Mouse (Mus musculus) MEL (cell line): ENCODE data around the gene Clic1. TPM values are rescaled to one million over a fixed set of nuclear protein-coding genes. Genes with fewer than 3 reads are reported as not detected.
"Not testable (repeated sequence)": the region's sequence is repeated elsewhere in the genome, so short reads cannot be mapped to it uniquely, and the experiment has no call there.

ENCODE experiments used
- DNase-seq: peaks from one replicate; pipeline ENCODE4 v3.0.0; 2011; ENCODE audit warnings: low read depth, low spot score
- H3K27ac ChIP-seq: 2 replicates; pipeline ENCODE4 v1.5.1; 2012; ENCODE audit warnings: low read depth, mild to moderate bottlenecking, control low read depth, low read length, moderate library complexity; ENCODE audit not compliant: control insufficient read depth
- H3K27me3 ChIP-seq, 2 experiments: fragments of 150-350 bp in 1 of 2; sonication (generic) in 1 of 2; 2 replicates each; pipeline ENCODE4 v1.6.1; 2012; ENCODE audit warnings: low read length in 2 of 2, mild to moderate bottlenecking in 2 of 2, improper control_type of control experiment in 1 of 2, moderate library complexity in 1 of 2; ENCODE audit not compliant: insufficient read depth in 2 of 2, control insufficient read depth in 1 of 2
- H3K36me3 ChIP-seq, 2 experiments: 2 replicates each; pipeline ENCODE4 v1.6.1; 2012 to 2014; ENCODE audit warnings: low read length in 2 of 2, improper control_type of control experiment in 1 of 2, inconsistent platforms in 1 of 2, mild to moderate bottlenecking in 1 of 2; ENCODE audit not compliant: insufficient read depth in 2 of 2, control insufficient read depth in 1 of 2
- H3K4me1 ChIP-seq, 2 experiments: fragments of 150-350 bp in 1 of 2; sonication (generic) in 1 of 2; 2 replicates each; pipeline ENCODE4 v1.6.1; 2012; ENCODE audit warnings: low read length in 2 of 2, improper control_type of control experiment in 1 of 2, mild to moderate bottlenecking in 1 of 2; ENCODE audit not compliant: insufficient read depth in 2 of 2, control insufficient read depth in 1 of 2
- H3K4me3 ChIP-seq, 2 experiments: fragments of 150-350 bp in 1 of 2; sonication (generic) in 1 of 2; 2 replicates each; pipeline ENCODE4 v1.5.1; 2012; ENCODE audit warnings: low read depth in 2 of 2, low read length in 2 of 2, mild to moderate bottlenecking in 2 of 2, moderate library complexity in 2 of 2, control low read depth in 1 of 2, improper control_type of control experiment in 1 of 2; ENCODE audit not compliant: control insufficient read depth in 1 of 2, insufficient read depth in 1 of 2
- H3K79me2 ChIP-seq: 2 replicates; pipeline ENCODE4 v1.6.1; 2012; ENCODE audit warnings: mild to moderate bottlenecking, low read length, moderate library complexity; ENCODE audit not compliant: control insufficient read depth, poor library complexity, insufficient read depth
- H3K9ac ChIP-seq: 2 replicates; pipeline ENCODE4 v1.6.1; 2012; ENCODE audit warnings: low read depth, mild to moderate bottlenecking, control low read depth, low read length, moderate library complexity; ENCODE audit not compliant: control insufficient read depth, poor library complexity, severe bottlenecking
- H3K9me3 ChIP-seq: fragments of 150-350 bp; sonication (generic); replicated peaks from 2 replicates; pipeline ENCODE4 v1.6.1; 2012; ENCODE audit warnings: mild to moderate bottlenecking, low read length, improper control_type of control experiment, moderate library complexity; ENCODE audit not compliant: insufficient read depth
- CHD2 ChIP-seq: IDR thresholded peaks from 2 replicates; pipeline ENCODE4 v1.6.1; 2011; ENCODE audit warnings: low read length, improper control_type of control experiment
- CTCF ChIP-seq, 3 experiments: IDR thresholded peaks in 2 of 3; conservative IDR thresholded peaks in 1 of 3; 2 replicates each; pipeline ENCODE4 v1.5.1; 2011 to 2012; ENCODE audit warnings: low read length in 3 of 3, low read depth in 2 of 3, mild to moderate bottlenecking in 2 of 3, improper control_type of control experiment in 1 of 3, inconsistent platforms in 1 of 3, mixed read lengths in 1 of 3, moderate library complexity in 1 of 3; ENCODE audit not compliant: control insufficient read depth in 1 of 3, insufficient read depth in 1 of 3, poor library complexity in 1 of 3, severe bottlenecking in 1 of 3
- ELF1 ChIP-seq: IDR thresholded peaks from 2 replicates; pipeline ENCODE4 v1.6.1; 2014; ENCODE audit warnings: low read depth, mild to moderate bottlenecking, inconsistent platforms, low read length, improper control_type of control experiment, moderate library complexity
- ETS1 ChIP-seq: IDR thresholded peaks from 2 replicates; pipeline ENCODE4 v1.6.1; 2012; ENCODE audit warnings: low read depth, mild to moderate bottlenecking, inconsistent platforms, low read length, improper control_type of control experiment, moderate library complexity
- GABPA ChIP-seq: IDR thresholded peaks from 2 replicates; pipeline ENCODE4 v1.6.1; 2012; ENCODE audit warnings: low read depth, mild to moderate bottlenecking, inconsistent platforms, low read length, improper control_type of control experiment, moderate library complexity
- GATA1 ChIP-seq: IDR thresholded peaks from 2 replicates; pipeline ENCODE4 v1.6.1; 2011; ENCODE audit warnings: low read depth, low read length, improper control_type of control experiment
- JUND ChIP-seq: IDR thresholded peaks from 2 replicates; pipeline ENCODE4 v1.6.1; 2011; ENCODE audit warnings: low read depth, mild to moderate bottlenecking, improper control_type of control experiment, low read length
- KAT2A ChIP-seq: conservative IDR thresholded peaks from 2 replicates; pipeline ENCODE4 v1.6.1; 2012; ENCODE audit warnings: low read depth, low read length, improper control_type of control experiment, inconsistent platforms
- MAX ChIP-seq: IDR thresholded peaks from 2 replicates; pipeline ENCODE4 v1.6.1; 2011; ENCODE audit warnings: low read length, improper control_type of control experiment
- MAZ ChIP-seq: IDR thresholded peaks from 2 replicates; pipeline ENCODE4 v1.6.1; 2012; ENCODE audit warnings: low read depth, mild to moderate bottlenecking, inconsistent platforms, low read length, improper control_type of control experiment
- MEF2A ChIP-seq: IDR thresholded peaks from 2 replicates; pipeline ENCODE4 v1.6.1; 2014; ENCODE audit warnings: low read depth, mild to moderate bottlenecking, inconsistent platforms, low read length, improper control_type of control experiment; ENCODE audit not compliant: poor library complexity, insufficient replicate concordance, severe bottlenecking; ENCODE audit errors: extremely low read depth
- MYB ChIP-seq: IDR thresholded peaks from 2 replicates; pipeline ENCODE4 v1.6.1; 2011; ENCODE audit warnings: mild to moderate bottlenecking, low read depth, low read length, improper control_type of control experiment
- MYC ChIP-seq: IDR thresholded peaks from 2 replicates; pipeline ENCODE4 v1.6.1; 2011; ENCODE audit warnings: low read depth, mild to moderate bottlenecking, low read length, improper control_type of control experiment, moderate library complexity
- NELFE ChIP-seq: IDR thresholded peaks from 2 replicates; pipeline ENCODE4 v1.6.1; 2011; ENCODE audit warnings: low read depth, low read length, improper control_type of control experiment
- NRF1 ChIP-seq: IDR thresholded peaks from 2 replicates; pipeline ENCODE4 v1.6.1; 2014; ENCODE audit warnings: low read depth, mild to moderate bottlenecking, inconsistent platforms, low read length, improper control_type of control experiment, moderate library complexity; ENCODE audit not compliant: poor library complexity, insufficient read depth, severe bottlenecking
- POLR2A ChIP-seq, 2 experiments: IDR thresholded peaks; 2 replicates each; pipeline ENCODE4 v1.6.1; 2011 to 2012; ENCODE audit warnings: low read length in 2 of 2, mild to moderate bottlenecking in 2 of 2, control low read depth in 1 of 2, improper control_type of control experiment in 1 of 2, low read depth in 1 of 2, moderate library complexity in 1 of 2; ENCODE audit not compliant: control insufficient read depth in 1 of 2, insufficient read depth in 1 of 2, poor library complexity in 1 of 2
- POLR2AphosphoS2 ChIP-seq: IDR thresholded peaks from 2 replicates; pipeline ENCODE4 v1.6.1; 2011; ENCODE audit warnings: low read length, improper control_type of control experiment
- POLR2AphosphoS5 ChIP-seq: IDR thresholded peaks from 2 replicates; pipeline ENCODE4 v1.6.1; 2012; ENCODE audit warnings: low read depth, borderline replicate concordance, mild to moderate bottlenecking, inconsistent platforms, low read length, moderate library complexity, mixed read lengths
- RAD21 ChIP-seq: IDR thresholded peaks from 2 replicates; pipeline ENCODE4 v1.6.1; 2011; ENCODE audit warnings: mild to moderate bottlenecking, low read depth, low read length, improper control_type of control experiment
- RCOR1 ChIP-seq: IDR thresholded peaks from 2 replicates; pipeline ENCODE4 v1.6.1; 2012; ENCODE audit warnings: low read depth, mild to moderate bottlenecking, inconsistent platforms, low read length, improper control_type of control experiment
- SIN3A ChIP-seq: IDR thresholded peaks from 2 replicates; pipeline ENCODE4 v1.6.1; 2012; ENCODE audit warnings: low read length, improper control_type of control experiment, inconsistent platforms
- SMC3 ChIP-seq: IDR thresholded peaks from 2 replicates; pipeline ENCODE4 v1.6.1; 2011; ENCODE audit warnings: low read depth, low read length, improper control_type of control experiment
- TAL1 ChIP-seq: IDR thresholded peaks from 2 replicates; pipeline ENCODE4 v1.6.1; 2012; ENCODE audit warnings: mild to moderate bottlenecking, inconsistent platforms, low read length, moderate library complexity, mixed read lengths
- TBP ChIP-seq: IDR thresholded peaks from 2 replicates; pipeline ENCODE4 v1.8.0; 2011; ENCODE audit warnings: low read depth, low read length, improper control_type of control experiment
- TCF12 ChIP-seq: IDR thresholded peaks from 2 replicates; pipeline ENCODE4 v1.6.1; 2014; ENCODE audit warnings: low read depth, mild to moderate bottlenecking, inconsistent platforms, low read length, improper control_type of control experiment, moderate library complexity
- UBTF ChIP-seq: IDR thresholded peaks from 2 replicates; pipeline ENCODE4 v1.6.1; 2012; ENCODE audit warnings: low read depth, mild to moderate bottlenecking, inconsistent platforms, low read length, improper control_type of control experiment, moderate library complexity, borderline replicate concordance; ENCODE audit not compliant: insufficient read depth
- USF2 ChIP-seq, 2 experiments: IDR thresholded peaks; 2 replicates each; pipeline ENCODE4 v1.6.1; 2011 to 2012; ENCODE audit warnings: improper control_type of control experiment in 2 of 2, low read length in 2 of 2, borderline replicate concordance in 1 of 2, inconsistent platforms in 1 of 2, low read depth in 1 of 2, mild to moderate bottlenecking in 1 of 2; ENCODE audit not compliant: insufficient read depth in 1 of 2
- ZC3H11A ChIP-seq: IDR thresholded peaks from 2 replicates; pipeline ENCODE4 v1.6.1; 2012; ENCODE audit warnings: low read depth, mild to moderate bottlenecking, inconsistent platforms, low read length, improper control_type of control experiment
- ZKSCAN1 ChIP-seq: IDR thresholded peaks from 2 replicates; pipeline ENCODE4 v1.6.1; 2012; ENCODE audit warnings: low read depth, mild to moderate bottlenecking, inconsistent platforms, low read length, improper control_type of control experiment, moderate library complexity
- ZMIZ1 ChIP-seq: IDR thresholded peaks from 2 replicates; pipeline ENCODE4 v1.6.1; 2012; ENCODE audit warnings: low read depth, mild to moderate bottlenecking, inconsistent platforms, low read length, improper control_type of control experiment, moderate library complexity
- ZNF384 ChIP-seq: IDR thresholded peaks from 2 replicates; pipeline ENCODE4 v1.6.1; 2012; ENCODE audit warnings: low read depth, mild to moderate bottlenecking, inconsistent platforms, low read length, improper control_type of control experiment
- polyA plus RNA-seq, 2 experiments: library from polyadenylated mRNA; stranded (reverse) in 1 of 2; unstranded in 1 of 2; fragments of >175 nt in 1 of 2; fragments of >200 nt in 1 of 2; gene quantifications; 2 replicates each; pipeline versions ENCODE4 v1.2.1 to v1.2.4; 2012; ENCODE audit warnings: low replicate concordance in 2 of 2, low read depth in 1 of 2; ENCODE audit not compliant: insufficient read length in 2 of 2, insufficient read depth in 1 of 2, missing spikeins in 1 of 2
- total RNA-seq: library from RNA; depleted of rRNA; stranded (reverse); fragments of 300-350 nt; gene quantifications from 2 replicates; pipeline ENCODE4 v1.2.3, GENCODE M21; 2012

Clic1 gene
- total and polyA plus RNA-seq, 3 experiments, result 309 to 335 (median 333) TPM

GRCm38 (mm10) chr17:35005902-35006301 is 43.9 kb upstream of the Clic1 start:
- not testable (repeated sequence) for H3K36me3 ChIP-seq, H3K9ac ChIP-seq, DNase-seq, H3K4me3 ChIP-seq, H3K27me3 ChIP-seq, H3K9me3 ChIP-seq, H3K27ac ChIP-seq
- peak; percentile 64 for TF ChIP-seq ZNF384
- Histone ChIP-seq H3K79me2 (peaks cover 48% of the 10 kb centered on the region), H3K4me1 (peaks cover 0 to 13% of the 10 kb centered on the region in 2 experiments; a peak in 2 of 4 replicates)

GRCm38 (mm10) chr17:35007387-35007991 is 42.3 kb upstream of the Clic1 start:
- peaks cover 6 to 7% of the 10 kb centered on the region in 2 experiments for H3K36me3 ChIP-seq
- H3K9ac ChIP-seq, result no peak overlapping the region
- H3K4me1 ChIP-seq, result peaks cover 0 to 13% of the 10 kb centered on the region in 2 experiments; a peak in 2 of 4 replicates
- no peaks in the 10 kb centered on the region for H3K9me3 ChIP-seq
- peak; percentile 80 for DNase-seq
- H3K4me3 ChIP-seq, result no peak overlapping the region
- H3K27ac ChIP-seq, result peak overlapping the region; percentile 9; the same call in 1 of the 2 replicates
- peaks cover 32% of the 10 kb centered on the region for H3K79me2 ChIP-seq
- no peaks in the 10 kb centered on the region for H3K27me3 ChIP-seq
- TF ChIP-seq ZNF384 (0 out of 2 replicates have a peak, but pooled peaks have one; percentile 31), POLR2AphosphoS2 (no peak), ZKSCAN1 (no peak), SMC3 (peak; percentile 56), CHD2 (no peak), POLR2A (IDR thresholded peaks at IDR 0.05; ENCODE audit: control insufficient read depth in 1 of 2, insufficient read depth in 1 of 2, low read depth in 1 of 2, low read length in 2 of 2, poor library complexity in 1 of 2) (no peak), TCF12 (no peak), MYB (no peak), JUND (0 out of 2 replicates have a peak, but pooled peaks have one; percentile 52), TAL1 (no peak), RAD21 (peak; percentile 36), RCOR1 (no peak), NELFE (no peak), KAT2A (no peak), GATA1 (no peak), CTCF (IDR thresholded peaks at IDR 0.05 in 2 of 3, conservative IDR thresholded peaks at IDR 0.05 in 1 of 3; ENCODE audit: control insufficient read depth in 1 of 3, insufficient read depth in 1 of 3, low read depth in 2 of 3, low read length in 3 of 3, poor library complexity in 1 of 3, severe bottlenecking in 1 of 3) (peak in 2 of 3 experiments; percentile 20 to 49; a peak in 4 of 6 replicates), TBP (peak; percentile 91), ETS1 (no peak), MAX (no peak), SIN3A (no peak), USF2 (IDR thresholded peaks at IDR 0.05; ENCODE audit: borderline replicate concordance in 1 of 2, insufficient read depth in 1 of 2, low read depth in 1 of 2, low read length in 2 of 2) (no peak), MYC (no peak), ZC3H11A (no peak; the same call in 1 of the 2 replicates), MAZ (no peak), GABPA (no peak), MEF2A (no peak), NRF1 (no peak), POLR2AphosphoS5 (no peak), UBTF (no peak), ELF1 (0 out of 2 replicates have a peak, but pooled peaks have one; percentile 14), ZMIZ1 (no peak)
